Mouse (Mus musculus) frontal cortex, postnatal 25 days (tissue): ENCODE data around the gene Htr5b.

Experiments used
- DNase-seq, 2 experiments: peaks; one replicate each; pipeline ENCODE4 v3.0.0; 2022; ENCODE audit warnings: low spot score in 2 of 2

Gene Htr5b

GRCm38 (mm10) chr1:121528399-121528720 is at the start of gene Htr5b:
Gene Htr5b, minus strand, starts transcription at chr1:121528465.
- DNase-seq: peak; percentile 6 to 9

- no peak for DNase-seq
Measured at GRCm38 (mm10) chr1:121577491-121577890, 49.2 kb upstream of the Htr5b start.

- no peak for DNase-seq
Measured at GRCm38 (mm10) chr1:121570522-121570921, 42.3 kb upstream of the Htr5b start.

GRCm38 (mm10) chr1:121567521-121568489 is 39.5 kb upstream of the Htr5b start, which contains the start of gene Ddx18:
Gene Ddx18, minus strand, starts transcription at chr1:121567989.
- peak; percentile 97 to 98 for DNase-seq

- no peak for DNase-seq
Measured at GRCm38 (mm10) chr1:121557861-121558260, 29.6 kb upstream of the Htr5b start.

- no peak for DNase-seq
Measured at GRCm38 (mm10) chr1:121551457-121551835, 23.2 kb upstream of the Htr5b start.

- peak in 1 of 2 experiments; percentile 13 for DNase-seq
Measured at GRCm38 (mm10) chr1:121550801-121551456, 22.7 kb upstream of the Htr5b start.

- no peak for DNase-seq
Measured at GRCm38 (mm10) chr1:121549456-121549855, 21.2 kb upstream of the Htr5b start.

- no peak for DNase-seq
Measured at GRCm38 (mm10) chr1:121548667-121549066, 20.4 kb upstream of the Htr5b start.

GRCm38 (mm10) chr1:121546844-121547243 is 18.6 kb upstream of the Htr5b start:
- DNase-seq: peak in 1 of 2 experiments; percentile 28

- DNase-seq: no peak
Measured at GRCm38 (mm10) chr1:121540361-121540760, 12.1 kb upstream of the Htr5b start.

GRCm38 (mm10) chr1:121531439-121531838 is 3.2 kb upstream of the Htr5b start:
- DNase-seq: no peak

- no peak for DNase-seq
Measured at GRCm38 (mm10) chr1:121529286-121529685, 1.0 kb upstream of the Htr5b start.

GRCm38 (mm10) chr1:121527600-121528398 is 466 bp downstream of the Htr5b start:
- peak in 1 of 2 experiments; percentile 6 for DNase-seq

- peak in 1 of 2 experiments; percentile 15 for DNase-seq
Measured at GRCm38 (mm10) chr1:121527061-121527460, 1.2 kb downstream of the Htr5b start.

GRCm38 (mm10) chr1:121518609-121519008 is 9.7 kb downstream of the Htr5b start:
- no peak for DNase-seq

- DNase-seq: no peak
Measured at GRCm38 (mm10) chr1:121511966-121512365, 16.3 kb downstream of the Htr5b start.

GRCm38 (mm10) chr1:121511186-121511585 is 17.1 kb downstream of the Htr5b start:
- no peak for DNase-seq

GRCm38 (mm10) chr1:121510420-121511140 is 17.7 kb downstream of the Htr5b start:
- no peak for DNase-seq

- no peak for DNase-seq
Measured at GRCm38 (mm10) chr1:121508729-121509128, 19.5 kb downstream of the Htr5b start.

- no peak for DNase-seq
Measured at GRCm38 (mm10) chr1:121497093-121497492, 31.2 kb downstream of the Htr5b start.
